Mouse (Mus musculus) gastrocnemius, postnatal 14 days (tissue): ENCODE results near the gene Krt12. TPM values are rescaled to one million over a fixed set of nuclear protein-coding genes. Genes with fewer than 3 reads are reported as not detected.

Source experiments
- DNase-seq: peaks from one replicate; pipeline ENCODE4 v3.0.0; 2021; ENCODE audit warnings: mixed read lengths
- intact Hi-C: fragments of 180-260 bp; cut with DNase I; formaldehyde crosslinking; loops from one replicate; pipeline ENCODE4 v1.15.1; 2025; ENCODE audit warnings: low total_unique reads
- total RNA-seq, 2 experiments: library from RNA; stranded (reverse); gene quantifications; 2 replicates each; pipeline ENCODE4 v1.2.3; 2021

Krt12 gene
- total RNA-seq, 2 experiments from 2014 or later, result not detected

DNA sequence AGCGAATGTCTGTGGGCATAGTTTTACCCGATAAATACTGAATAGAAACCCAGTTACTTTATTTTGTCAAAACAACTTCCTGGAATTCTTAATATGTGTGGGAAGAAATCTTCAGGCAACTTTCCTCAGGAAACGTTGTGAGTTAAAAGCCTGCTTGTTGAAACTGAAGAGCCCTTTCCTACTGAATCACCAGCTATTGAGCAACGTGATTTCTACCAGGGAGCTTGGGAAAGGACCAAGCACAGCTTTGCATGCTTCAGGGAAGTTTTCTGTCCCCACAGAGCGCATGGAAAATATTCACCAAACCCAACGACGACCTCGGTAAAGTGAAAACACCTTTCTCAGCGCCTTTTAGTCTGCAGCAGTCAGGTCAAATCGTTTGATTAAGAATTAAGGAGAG lies 15.9 kb downstream of the Krt12 start:
- intact Hi-C loops, result no loop called here
- DNase-seq, result no peak

DNA sequence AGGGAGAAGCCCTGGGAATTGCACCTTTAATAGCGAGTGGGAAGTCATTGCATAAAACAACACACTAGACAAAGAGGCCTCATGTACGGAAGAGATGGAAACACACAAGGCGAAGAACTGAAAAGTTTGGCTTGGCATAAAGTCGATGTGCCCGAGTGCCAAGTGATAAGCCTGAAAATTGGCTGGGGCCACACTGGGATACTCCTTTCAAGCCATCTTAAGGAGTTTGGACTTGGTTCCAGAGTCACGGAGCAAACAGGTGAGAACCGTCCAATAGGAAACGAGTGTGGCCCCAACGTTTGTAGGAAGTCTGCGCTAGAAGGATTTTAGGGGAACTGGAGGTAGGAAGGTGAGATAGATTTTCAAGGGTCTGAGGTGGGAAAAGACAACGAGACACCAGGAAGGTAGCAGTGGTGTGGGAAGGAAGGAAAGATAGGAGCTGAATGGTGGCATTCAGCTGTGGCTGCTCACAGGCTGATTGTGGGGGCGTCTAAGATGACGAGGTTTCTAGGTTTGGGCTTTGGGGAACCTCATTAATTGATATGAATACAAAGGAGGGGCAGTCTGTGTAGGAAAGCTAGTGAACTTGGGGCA lies 22.0 kb downstream of the Krt12 start:
- intact Hi-C loops, result no loop called here

DNA sequence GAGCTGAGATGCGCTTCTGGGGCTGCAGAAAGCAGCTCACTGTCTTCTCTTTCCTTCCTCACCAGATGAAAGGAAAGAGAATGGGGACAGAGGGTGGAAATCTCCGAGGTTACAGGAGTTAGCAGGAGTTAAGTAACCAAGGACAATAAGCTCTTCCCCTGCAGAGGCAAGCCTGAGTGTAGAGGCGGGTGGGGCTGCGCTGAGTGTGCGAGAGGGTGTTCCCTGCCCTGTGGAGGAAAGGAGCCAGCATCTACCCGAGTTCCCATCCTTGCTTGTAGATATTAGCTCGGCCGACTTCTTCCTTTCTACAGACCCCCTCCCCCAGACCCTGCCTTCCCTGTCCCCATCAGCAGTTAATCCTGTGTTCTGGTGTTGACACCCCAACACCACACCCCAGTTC lies 23.2 kb downstream of the Krt12 start:
- intact Hi-C loops, result no loop called here
- no peak for DNase-seq

More for the DNA sequence above, 22.0 kb downstream of the Krt12 start:
- no peak for DNase-seq

DNA sequence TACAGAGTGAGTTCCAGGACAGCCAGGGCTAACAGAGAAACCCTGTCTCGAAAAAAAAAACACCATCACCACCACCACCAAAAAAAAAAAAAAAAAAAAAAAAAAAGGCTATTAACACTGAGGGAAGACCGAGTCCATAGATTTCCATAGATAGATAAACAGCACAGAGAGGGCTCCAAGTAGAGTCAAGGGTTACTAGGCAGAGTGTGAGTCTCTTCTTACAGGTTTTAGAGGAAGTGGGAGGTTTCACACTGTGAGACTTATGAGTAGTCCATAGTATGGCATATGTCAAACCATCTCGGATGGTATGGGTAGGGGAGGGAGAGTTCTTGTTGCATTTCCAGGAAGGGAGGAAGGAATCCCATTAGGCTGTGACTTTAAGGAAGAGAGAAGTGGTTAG lies 24.0 kb downstream of the Krt12 start:
- intact Hi-C loops, result no loop called here
- DNase-seq, result no peak

DNA sequence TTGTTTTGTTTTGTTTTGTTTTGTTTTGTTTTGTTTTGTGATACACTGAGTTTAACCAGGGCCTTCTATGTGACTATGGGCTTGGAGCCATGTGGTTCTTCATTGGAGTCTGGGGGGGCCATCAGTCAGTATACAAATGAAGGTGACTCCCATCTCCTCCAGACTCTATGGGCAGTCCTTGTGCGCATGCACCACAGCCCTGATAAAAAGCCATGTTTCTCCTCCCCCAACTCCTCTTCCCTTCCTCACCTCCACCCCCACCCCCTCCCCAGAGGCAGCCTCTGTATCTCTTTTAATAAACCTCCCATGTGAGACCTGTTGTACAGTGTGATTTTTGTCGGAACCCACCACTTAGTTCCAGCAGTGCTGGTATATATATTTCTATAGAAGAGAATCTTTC lies 25.4 kb downstream of the Krt12 start:
- intact Hi-C loops, result no loop called here
- DNase-seq, result no peak

DNA sequence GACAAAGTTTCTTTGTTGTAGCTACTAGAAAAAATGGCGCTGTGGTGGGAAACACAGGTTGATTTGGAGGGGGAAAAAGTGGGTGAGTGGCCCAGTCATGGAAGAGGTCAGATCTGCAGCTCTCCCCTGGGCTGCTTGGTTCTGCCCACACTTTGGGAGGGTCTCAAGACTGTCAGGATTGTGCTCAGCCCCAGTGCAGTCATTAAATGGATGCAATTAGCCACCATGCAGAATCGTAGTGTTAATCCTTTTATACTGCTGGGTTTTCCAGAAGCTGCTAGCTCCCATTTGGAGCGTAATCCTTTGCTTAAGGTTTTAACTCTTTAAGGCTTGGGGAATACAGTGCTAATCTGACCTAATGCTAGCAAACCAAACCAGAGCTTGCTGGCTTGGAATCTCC lies 26.0 kb downstream of the Krt12 start:
- no peak for DNase-seq
- intact Hi-C loops, result no loop called here

DNA sequence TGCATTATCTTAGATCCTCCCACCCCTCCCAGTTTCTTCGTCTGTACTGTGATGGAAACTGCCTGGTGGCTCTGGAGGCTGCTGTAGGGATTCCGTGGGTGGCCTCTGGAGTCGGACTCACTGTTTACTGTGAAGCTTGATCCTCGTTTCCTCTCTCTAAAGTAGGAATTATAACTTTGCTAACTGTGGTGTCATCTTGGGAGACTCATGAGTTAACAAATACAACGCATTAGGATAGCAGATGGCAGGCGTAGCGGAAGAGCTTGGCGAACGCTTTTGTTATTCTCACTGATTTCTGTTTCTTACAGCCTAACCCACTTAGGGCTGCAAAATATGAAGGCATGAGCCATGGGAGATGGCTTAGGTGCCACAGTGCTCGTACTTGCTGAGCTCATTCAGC lies 29.6 kb downstream of the Krt12 start:
- no peak for DNase-seq
- intact Hi-C loops, result no loop called here

DNA sequence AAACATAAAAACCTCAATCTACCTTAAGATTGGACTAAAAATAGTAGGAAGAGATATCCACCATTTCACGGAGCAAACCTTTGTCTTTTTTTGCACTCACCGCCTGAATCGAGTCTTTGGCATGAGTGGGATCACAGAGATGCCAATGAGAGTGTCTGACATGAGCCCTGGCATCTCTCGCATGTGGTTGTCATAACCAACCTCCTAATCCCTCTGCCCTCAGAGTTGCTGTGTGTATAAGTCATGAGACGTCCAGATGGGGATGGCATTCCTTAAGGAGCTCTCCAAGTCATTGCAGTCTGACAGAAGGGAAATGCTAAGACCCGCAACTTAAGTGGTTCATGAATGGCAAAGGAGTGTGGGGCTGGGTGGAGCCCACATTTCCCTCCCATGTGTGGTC lies 30.7 kb downstream of the Krt12 start:
- intact Hi-C loops, result no loop called here
- no peak for DNase-seq

DNA sequence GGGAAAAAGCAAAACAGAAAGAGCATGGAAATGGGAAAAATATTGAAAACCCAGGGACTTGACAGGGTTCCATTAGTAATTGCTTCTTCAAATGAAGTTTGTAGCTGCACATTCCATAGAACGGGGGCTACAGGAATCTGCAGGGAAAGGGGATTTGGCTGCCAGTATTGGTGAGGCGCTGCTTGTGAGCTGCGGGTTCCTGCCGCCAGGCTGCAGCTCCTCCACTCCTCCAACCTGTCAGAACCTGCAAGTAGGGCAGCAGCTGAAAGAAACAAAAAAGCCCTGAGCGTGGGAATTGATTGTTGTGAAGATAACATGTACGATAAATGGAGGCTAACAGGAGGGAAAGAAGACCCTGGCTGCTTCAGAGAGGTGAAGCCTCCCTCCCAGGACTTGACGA lies 31.2 kb downstream of the Krt12 start:
- DNase-seq, result no peak
- intact Hi-C loops, result no loop called here

DNA sequence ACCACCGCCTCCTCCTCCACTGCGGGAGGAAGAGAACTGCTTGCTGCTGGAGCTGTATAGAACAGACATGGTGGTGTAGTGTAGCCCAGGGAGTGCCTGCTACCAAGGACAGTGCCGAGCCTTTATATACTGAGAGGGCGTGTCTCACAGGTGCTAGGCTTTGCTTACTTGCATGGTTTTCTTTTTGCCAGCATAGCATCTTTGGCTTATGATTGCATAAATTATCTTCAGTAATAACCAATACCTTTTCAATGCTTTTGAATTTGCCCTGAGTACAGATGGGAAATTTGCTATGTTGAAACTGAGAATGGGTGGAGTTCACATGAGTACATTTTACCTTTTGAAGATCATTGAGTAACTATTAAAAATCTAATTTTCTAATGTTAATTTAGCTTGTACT lies 32.8 kb downstream of the Krt12 start, which contains the start of gene Krt10:
TSS of gene Krt10 (minus strand) at position 101 of the 400 bp plus-strand sequence.
- intact Hi-C loops, result no loop called here
- DNase-seq, result no peak

DNA sequence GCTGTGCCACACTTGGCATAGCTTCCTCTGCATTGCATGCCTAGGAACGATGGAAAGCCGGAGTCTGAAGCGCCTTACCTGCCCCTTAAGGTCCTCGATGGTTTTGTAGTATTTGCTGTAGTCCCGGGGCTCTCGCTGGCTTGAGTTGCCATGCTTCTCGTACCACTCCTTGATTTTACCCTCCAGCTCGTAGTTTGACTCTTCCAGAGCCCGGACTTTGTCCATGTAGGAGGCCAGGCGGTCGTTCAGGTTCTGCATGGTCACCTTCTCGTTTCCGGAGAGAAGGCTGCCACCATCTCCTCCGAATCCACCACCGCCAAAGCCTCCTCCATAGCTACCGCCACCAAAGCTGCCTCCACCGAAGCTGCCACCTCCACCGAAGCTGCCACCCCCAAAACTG lies 33.4 kb downstream of the Krt12 start:
- DNase-seq, result no peak
- intact Hi-C loops, result no loop called here

DNA sequence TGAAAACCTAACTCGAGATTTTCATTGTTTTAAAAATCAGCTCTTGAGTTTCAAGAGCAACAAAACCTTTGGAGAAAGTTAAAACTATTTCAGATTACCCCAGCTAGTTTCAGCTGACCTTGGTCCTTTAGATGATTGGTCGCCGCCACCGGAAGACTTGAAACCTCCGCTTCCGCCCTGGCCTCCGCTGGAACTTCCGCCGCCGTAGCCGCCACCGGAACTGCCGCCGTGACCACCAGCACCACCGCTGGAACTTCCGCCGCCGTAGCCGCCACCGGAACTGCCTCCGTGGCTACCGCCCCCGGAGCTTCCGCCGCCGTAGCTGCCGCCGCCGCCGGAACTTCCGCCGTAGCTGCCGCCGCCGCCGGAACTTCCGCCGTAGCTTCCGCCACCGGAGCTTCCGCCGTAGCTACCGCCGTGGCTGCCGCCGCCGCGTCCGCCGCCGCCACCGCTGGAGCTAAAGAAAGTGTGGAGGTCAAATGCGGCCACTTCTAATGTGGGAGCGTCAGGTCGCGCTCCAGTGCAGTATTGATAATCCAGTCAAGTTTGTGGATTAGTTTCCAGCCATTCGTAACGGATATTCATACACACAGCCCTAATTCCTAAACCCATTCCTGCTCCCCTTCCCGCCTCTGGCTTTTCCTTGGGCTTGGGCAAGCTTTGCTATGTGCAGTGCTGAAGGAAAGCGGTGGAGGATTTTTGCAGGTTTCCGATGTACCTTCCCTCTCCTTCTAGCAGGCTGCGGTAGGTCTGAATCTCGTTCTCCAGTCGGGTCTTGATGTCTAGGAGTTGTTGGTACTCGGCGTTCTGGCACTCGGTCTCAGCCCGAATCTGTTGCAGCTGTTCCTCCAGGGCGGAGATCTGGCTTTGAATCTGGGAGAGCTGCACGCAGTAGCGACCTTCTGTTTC lies 36.0 kb downstream of the Krt12 start:
- intact Hi-C loops, result no loop called here
- peak; percentile 93 for DNase-seq

DNA sequence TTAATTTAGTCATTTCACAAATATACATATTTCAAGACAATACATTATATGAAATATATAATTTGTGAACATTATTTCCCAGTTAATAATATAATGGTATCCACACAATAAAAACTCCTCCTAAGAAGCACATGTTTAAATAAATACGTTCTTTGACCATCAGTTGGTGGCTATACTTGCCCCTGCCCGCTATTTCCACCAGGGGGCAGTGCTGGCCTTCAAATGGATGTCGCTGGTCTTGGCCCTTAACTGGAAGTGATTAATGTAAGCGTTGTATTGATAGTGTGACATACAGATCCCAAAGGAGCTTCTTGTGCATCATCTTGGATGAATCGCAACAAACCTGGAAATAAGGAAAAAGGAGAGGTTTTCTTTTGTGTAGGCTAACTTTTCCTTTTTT lies 42.5 kb downstream of the Krt12 start:
- DNase-seq, result peak; percentile 67

DNA sequence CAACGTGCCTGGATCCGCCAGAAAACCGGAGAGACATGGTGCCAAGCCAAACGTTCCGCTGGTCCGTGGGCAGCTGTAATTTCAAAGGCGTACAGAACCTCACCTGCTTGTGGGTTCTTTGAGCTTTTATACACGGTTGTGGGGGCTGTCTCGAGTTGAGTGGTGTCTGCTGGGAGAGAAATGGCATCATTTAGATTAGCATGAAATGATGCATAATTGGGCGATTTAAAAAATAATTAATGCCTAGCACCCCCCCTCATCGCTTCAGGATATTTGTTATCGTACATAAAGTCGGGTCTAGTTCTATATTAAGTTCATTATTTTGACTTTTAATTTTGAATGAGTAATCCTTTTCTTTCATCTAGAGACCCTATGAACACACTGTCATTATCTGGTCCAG lies 47.3 kb downstream of the Krt12 start, which contains the start of gene Krt28:
TSS of gene Krt28 (minus strand) at position 101 of the 400 bp plus-strand sequence.
- no peak for DNase-seq
- intact Hi-C loops, result no loop called here

More for the DNA sequence above, 42.5 kb downstream of the Krt12 start:
- intact Hi-C loops, result loop anchor here (2.0 kb wide), 1 partner anchor 83 kb away; no protein-coding TSS in a partner anchor

DNA sequence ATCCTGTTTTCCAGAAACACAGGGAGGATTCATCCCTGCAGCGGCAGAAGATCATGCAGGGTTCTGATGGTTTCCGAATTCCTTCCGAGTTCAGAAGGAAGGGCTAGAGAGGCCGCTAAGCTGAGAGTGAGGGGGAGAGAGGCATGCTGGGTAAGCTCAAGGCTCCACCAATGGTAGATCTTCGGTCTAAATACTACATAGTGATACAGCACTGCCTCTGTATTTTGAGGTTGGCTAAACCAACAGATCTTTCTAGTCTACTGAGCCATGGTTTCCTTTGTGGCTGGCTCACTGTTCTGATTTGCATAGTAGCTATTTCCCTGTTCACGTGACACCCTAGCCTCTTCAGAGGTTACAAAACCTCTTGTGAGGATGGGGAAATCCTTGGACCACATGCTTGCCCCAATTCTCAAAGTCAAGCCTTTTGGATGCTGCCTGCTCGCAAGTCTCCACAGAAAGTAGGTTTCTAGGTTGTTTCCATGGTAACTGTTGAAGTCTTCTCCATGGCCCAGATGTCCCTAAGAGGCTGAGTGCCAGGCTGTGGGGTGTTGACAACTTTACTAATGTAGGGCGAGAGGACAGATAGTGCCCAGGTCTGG lies 52.1 kb downstream of the Krt12 start:
- intact Hi-C loops, result no loop called here

DNA sequence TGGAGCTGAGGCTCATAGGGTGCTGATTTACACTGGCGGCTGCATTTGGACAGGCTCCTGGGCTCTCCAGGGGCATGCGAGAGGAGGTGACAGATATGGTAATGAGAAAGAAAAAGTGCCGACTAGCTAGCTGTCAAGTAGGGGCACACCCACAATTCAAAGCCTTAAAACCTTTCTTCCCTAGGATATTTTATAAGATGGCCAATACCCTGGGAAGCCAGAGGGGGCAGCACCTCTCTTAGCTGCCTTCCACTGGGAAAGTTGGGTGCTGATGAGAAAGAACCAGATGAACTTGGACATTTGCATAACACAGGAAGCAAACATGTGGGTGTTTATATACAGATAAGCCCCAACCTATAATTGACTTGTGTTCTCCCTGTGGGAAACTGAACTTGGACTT lies 52.8 kb downstream of the Krt12 start:
- DNase-seq, result no peak
- intact Hi-C loops, result no loop called here

More for the DNA sequence above, 52.1 kb downstream of the Krt12 start:
- DNase-seq, result no peak

DNA sequence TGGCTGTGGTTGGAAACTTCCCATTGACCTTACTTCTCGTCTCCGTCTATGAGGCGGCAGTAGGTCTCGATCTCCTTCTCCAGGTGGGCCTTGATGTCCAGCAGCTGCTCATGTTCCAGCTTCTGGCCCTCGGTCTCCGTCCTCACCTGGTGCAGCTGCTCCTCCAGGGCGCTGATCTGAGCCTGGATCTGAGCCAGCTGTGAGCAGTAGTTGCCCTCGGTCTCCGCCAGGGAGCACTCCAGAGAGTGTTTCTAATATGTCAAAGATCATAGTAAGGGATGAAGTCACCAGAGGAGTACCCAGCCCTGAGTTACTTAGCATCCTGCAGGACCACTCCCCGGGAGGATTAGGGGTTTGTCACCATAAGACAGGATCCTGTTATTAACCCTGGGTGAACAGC lies 55.3 kb downstream of the Krt12 start:
- peak; percentile 32 for DNase-seq

More for the DNA sequence above, 55.3 kb downstream of the Krt12 start:
- intact Hi-C loops, result no loop called here
